Mouse (Mus musculus) kidney, adult 2 months (tissue): ENCODE results near the gene Fhit. TPM values are rescaled to one million over a fixed set of nuclear protein-coding genes. Genes with fewer than 3 reads are reported as not detected.

Experiments
- DNase-seq: peaks from one replicate; pipeline ENCODE4 v3.0.0; 2021
- H3K27ac ChIP-seq: fragments of 200-500 bp; 2 replicates; pipeline ENCODE4 v1.5.1; 2012; ENCODE audit warnings: low read depth, low read length, control low read depth, inconsistent platforms; ENCODE audit not compliant: insufficient read depth
- H3K27me3 ChIP-seq: fragments of 200-500 bp; replicated peaks from 2 replicates; pipeline ENCODE4 v1.6.1; 2012; ENCODE audit warnings: mild to moderate bottlenecking, moderate library complexity, low read length, inconsistent platforms; ENCODE audit not compliant: control insufficient read depth, insufficient read depth
- H3K36me3 ChIP-seq: fragments of 200-500 bp; 2 replicates; pipeline ENCODE4 v1.6.1; 2012; ENCODE audit warnings: mild to moderate bottlenecking, moderate library complexity, low read length, inconsistent platforms; ENCODE audit not compliant: control insufficient read depth, insufficient read depth
- H3K4me1 ChIP-seq: fragments of 200-500 bp; 2 replicates; pipeline ENCODE4 v1.6.1; 2011; ENCODE audit warnings: low read length; ENCODE audit not compliant: control insufficient read depth, insufficient read depth
- H3K4me3 ChIP-seq: fragments of 200-500 bp; 2 replicates; pipeline ENCODE4 v1.5.1; 2011; ENCODE audit warnings: mild to moderate bottlenecking, low read depth, low read length, control low read depth; ENCODE audit not compliant: insufficient read depth
- CTCF ChIP-seq: fragments of 200-500 bp; conservative IDR thresholded peaks from 2 replicates; pipeline ENCODE4 v1.5.1; 2011; ENCODE audit warnings: low read depth, mild to moderate bottlenecking, control low read depth, low read length, moderate library complexity, mixed read lengths; ENCODE audit not compliant: insufficient read depth, insufficient read length
- POLR2A ChIP-seq: fragments of 200-500 bp; IDR thresholded peaks from one replicate; pipeline ENCODE4 v1.6.1; 2011; ENCODE audit warnings: low read depth, low read length, control low read depth
- WGBS: fragments of 180-500 bp; shearing (Covaris S2); methylation state at CpG from one replicate; pipeline ENCODE4 v1.1.7; 2018; 5-methylcytosine and 5-hydroxymethylcytosine counted together
- polyA plus RNA-seq: library from polyadenylated mRNA; depleted of rRNA; stranded (reverse); fragments of >200 nt; gene quantifications from 2 replicates; pipeline ENCODE4 v1.2.3, GENCODE M21; 2012

Gene Fhit
- polyA plus RNA-seq, 1 experiment: 21.3 TPM

DNA sequence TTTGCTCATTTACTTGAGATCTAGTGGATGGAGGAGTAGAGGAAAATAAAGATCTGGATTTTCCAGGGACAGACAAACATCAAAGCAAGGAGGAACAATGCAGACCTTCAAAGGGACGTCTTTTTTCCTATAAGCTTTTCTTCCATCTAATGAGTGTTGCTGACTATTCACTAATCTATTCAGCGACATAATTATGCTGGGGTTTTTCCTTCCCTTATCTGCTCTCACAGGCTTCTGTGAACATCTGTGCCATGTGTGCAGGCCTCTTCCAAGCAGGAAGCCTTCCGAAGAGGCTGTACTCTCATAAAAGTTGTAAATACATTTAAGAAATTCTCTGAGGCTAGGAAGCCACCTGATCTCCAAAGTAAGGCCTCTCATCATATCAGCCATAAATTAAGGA, 228.2 kb downstream of the Fhit start:
- Histone ChIP-seq H3K36me3 (no peaks in the 10 kb centered on the region), H3K27ac (no peak overlapping the region), H3K27me3 (no peaks in the 10 kb centered on the region), H3K4me1 (no peaks in the 10 kb centered on the region), H3K4me3 (no peak overlapping the region)
- 58% methylated on average over 3 of the region's 3 CpGs for WGBS
- no peak for DNase-seq
- TF ChIP-seq CTCF: no peak
- no peak for TF ChIP-seq POLR2A

- DNase-seq: peak; percentile 3
- no peaks in the 10 kb centered on the region for H3K27me3 ChIP-seq
- H3K4me1 ChIP-seq: no peaks in the 10 kb centered on the region
- no peak for TF ChIP-seq CTCF
- no peak for TF ChIP-seq POLR2A
- no peak overlapping the region for H3K4me3 ChIP-seq
- WGBS: 50% methylated on average over 7 of the region's 7 CpGs
- no peak overlapping the region for H3K27ac ChIP-seq
- H3K36me3 ChIP-seq: no peaks in the 10 kb centered on the region
Observed at GRCm38 (mm10) chr14:10917893-10918803, 243.7 kb downstream of the Fhit start.

- Histone ChIP-seq H3K4me1 (no peaks in the 10 kb centered on the region), H3K27ac (no peak overlapping the region), H3K4me3 (no peak overlapping the region), H3K36me3 (no peaks in the 10 kb centered on the region), H3K27me3 (no peaks in the 10 kb centered on the region)
- 76% methylated on average over 2 of the region's 2 CpGs for WGBS
- TF ChIP-seq POLR2A: no peak
- no peak for TF ChIP-seq CTCF
- no peak for DNase-seq
Observed at GRCm38 (mm10) chr14:10908011-10908410, 253.8 kb downstream of the Fhit start.

GRCm38 (mm10) chr14:10882759-10883158, 279.1 kb downstream of the Fhit start:
- H3K4me3 ChIP-seq: no peak overlapping the region
- no peak overlapping the region for H3K27ac ChIP-seq
- H3K4me1 ChIP-seq: no peaks in the 10 kb centered on the region
- 26% methylated on average over 1 of the region's 1 CpGs for WGBS
- H3K36me3 ChIP-seq: no peaks in the 10 kb centered on the region
- H3K27me3 ChIP-seq: no peaks in the 10 kb centered on the region
- no peak for DNase-seq
- TF ChIP-seq POLR2A: no peak
- no peak for TF ChIP-seq CTCF

DNA sequence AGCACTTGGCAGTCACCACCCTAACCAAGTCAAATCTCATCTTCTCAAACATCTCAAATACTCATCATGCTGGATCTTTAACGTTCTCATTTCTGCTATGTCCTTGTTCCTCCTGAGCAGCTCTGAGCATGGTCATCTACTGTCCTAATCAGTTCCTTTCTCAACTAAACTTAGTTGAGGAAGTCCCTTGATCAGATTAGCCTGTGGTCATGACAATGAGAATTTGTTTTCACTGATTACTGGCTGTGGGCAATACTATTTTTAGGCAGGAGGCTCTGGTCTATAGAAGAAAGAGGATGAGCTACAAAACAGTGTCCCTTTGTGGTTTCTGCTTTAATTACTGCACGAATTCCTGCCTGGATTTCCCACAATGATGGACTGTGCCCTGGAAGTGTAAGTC, 281.1 kb downstream of the Fhit start:
- no peaks in the 10 kb centered on the region for H3K4me1 ChIP-seq
- no peak overlapping the region for H3K27ac ChIP-seq
- DNase-seq: no peak
- H3K36me3 ChIP-seq: no peaks in the 10 kb centered on the region
- H3K4me3 ChIP-seq: no peak overlapping the region
- 79% methylated on average over 2 of the region's 2 CpGs for WGBS
- TF ChIP-seq CTCF: no peak
- no peak for TF ChIP-seq POLR2A
- H3K27me3 ChIP-seq: no peaks in the 10 kb centered on the region

DNA sequence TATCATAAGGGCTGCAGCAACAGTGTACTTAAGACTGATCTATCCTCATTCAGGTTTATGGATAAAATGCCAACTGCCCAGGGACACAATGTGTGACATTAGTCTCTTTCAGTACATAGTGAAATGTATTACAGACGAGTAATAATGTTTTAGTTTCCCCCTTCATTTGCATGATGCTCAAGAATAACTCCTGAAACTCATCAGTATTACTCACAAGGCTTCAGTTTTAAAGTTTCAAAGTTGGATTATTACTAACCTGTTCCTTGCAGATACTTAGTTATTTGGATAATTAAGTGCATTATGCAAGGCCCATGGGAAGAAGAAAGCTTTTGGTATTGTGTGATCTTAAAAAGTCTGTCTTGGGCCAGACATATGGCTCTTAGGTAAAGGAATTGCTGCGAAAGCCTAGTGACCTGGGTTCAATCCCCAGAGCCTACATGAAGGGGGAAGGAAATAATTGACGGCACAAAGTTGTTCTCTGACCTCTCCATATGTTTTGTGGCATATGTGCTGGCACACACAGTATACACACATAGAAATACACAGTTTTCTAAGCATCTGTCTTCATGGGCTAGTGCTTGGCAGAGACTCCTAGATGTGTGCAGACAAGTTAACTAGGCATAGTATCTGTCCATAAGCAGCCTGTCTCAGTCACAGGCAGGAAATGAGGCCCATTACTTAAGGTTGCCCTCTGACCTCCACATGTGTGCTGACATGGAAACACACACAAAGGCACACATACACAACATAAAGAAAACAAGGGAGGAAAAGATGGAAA, 287.1 kb downstream of the Fhit start:
- H3K27ac ChIP-seq: no peak overlapping the region
- DNase-seq: no peak
- no peaks in the 10 kb centered on the region for H3K27me3 ChIP-seq
- WGBS: 87% methylated on average over 3 of the region's 3 CpGs
- no peak overlapping the region for H3K4me3 ChIP-seq
- H3K4me1 ChIP-seq: no peaks in the 10 kb centered on the region
- no peaks in the 10 kb centered on the region for H3K36me3 ChIP-seq
- no peak for TF ChIP-seq CTCF

GRCm38 (mm10) chr14:10857606-10858005, 304.2 kb downstream of the Fhit start:
- TF ChIP-seq CTCF: no peak
- TF ChIP-seq POLR2A: no peak
- 55% methylated on average over 3 of the region's 3 CpGs for WGBS
- DNase-seq: no peak

More at GRCm38 (mm10) chr14:10857606-10858005, 304.2 kb downstream of the Fhit start:
- H3K4me3 ChIP-seq: no peak overlapping the region
- no peaks in the 10 kb centered on the region for H3K36me3 ChIP-seq
- H3K27me3 ChIP-seq: no peaks in the 10 kb centered on the region
- H3K4me1 ChIP-seq: no peaks in the 10 kb centered on the region
- no peak overlapping the region for H3K27ac ChIP-seq
